Mouse (Mus musculus) hindbrain, embryonic 14.5 days (tissue): ENCODE results near the gene Spin1. TPM values are rescaled to one million over a fixed set of nuclear protein-coding genes. Genes with fewer than 3 reads are reported as not detected.
"Not testable (repeated sequence)": the region's sequence is repeated elsewhere in the genome, so short reads cannot be mapped to it uniquely, and the experiment has no call there.

Experiments
- ATAC-seq: fragments of 200-750 bp; cut with Nextera tagmentation; 2 replicates; pipeline ENCODE4 v1.8.0; 2017; ENCODE audit warnings: moderate number of reproducible peaks, mild to moderate bottlenecking, moderate TSS enrichment, moderate library complexity; ENCODE audit not compliant: low FRiP score
- DNase-seq: peaks from one replicate; pipeline ENCODE4 v3.0.0-alpha.2; 2015; ENCODE audit warnings: low spot score
- H3K27ac ChIP-seq: fragments of 300-500 bp; sonication (generic); 2 replicates; pipeline ENCODE4 v1.5.1; 2014; ENCODE audit warnings: mild to moderate bottlenecking, moderate library complexity
- H3K27me3 ChIP-seq: fragments of 300-500 bp; sonication (generic); 2 replicates; pipeline ENCODE4 v1.6.1; 2014; ENCODE audit warnings: mild to moderate bottlenecking, low read length, mixed read lengths; ENCODE audit not compliant: control insufficient read depth, insufficient read depth
- H3K36me3 ChIP-seq: fragments of 300-500 bp; sonication (generic); replicated peaks from 2 replicates; pipeline ENCODE4 v1.6.1; 2014; ENCODE audit not compliant: control insufficient read depth, insufficient read depth
- H3K4me1 ChIP-seq: fragments of 300-500 bp; sonication (generic); replicated peaks from 2 replicates; pipeline ENCODE4 v1.6.1; 2014; ENCODE audit warnings: antibody characterized with exemption, low read length, mixed read lengths; ENCODE audit not compliant: control insufficient read depth, insufficient read depth
- H3K4me2 ChIP-seq: fragments of 300-500 bp; sonication (generic); replicated peaks from 2 replicates; pipeline ENCODE4 v1.6.1; 2014; ENCODE audit warnings: mild to moderate bottlenecking, moderate library complexity
- H3K4me3 ChIP-seq: fragments of 300-500 bp; sonication (generic); replicated peaks from 2 replicates; pipeline ENCODE4 v1.5.1; 2014; ENCODE audit warnings: mild to moderate bottlenecking, low read length
- H3K9ac ChIP-seq: fragments of 300-500 bp; sonication (generic); 2 replicates; pipeline ENCODE4 v1.6.1; 2014
- H3K9me3 ChIP-seq: fragments of 300-500 bp; sonication (generic); 2 replicates; pipeline ENCODE4 v1.6.1; 2016; ENCODE audit warnings: low read length; ENCODE audit not compliant: control insufficient read depth
- WGBS: fragments of 180-500 bp; shearing (Covaris S2); extraction: QIAGEN DNeasy Blood & Tissue Kit; methylation state at CpG from one replicate; pipeline ENCODE4 v1.1.7; 2014; 5-methylcytosine and 5-hydroxymethylcytosine counted together
- polyA plus RNA-seq: library from polyadenylated mRNA; unstranded; fragments of >200 nt; fragmentation: Nextera tagmentation; extraction: Ambion mirVana; gene quantifications from 2 replicates; pipeline ENCODE4 v1.2.1, GENCODE M21; 2014

The Spin1 gene
- polyA plus RNA-seq, 1 experiment from 2014 or later, result 172 TPM

- no peak overlapping the region for H3K4me2 ChIP-seq
- H3K4me3 ChIP-seq, result no peak overlapping the region
- H3K27me3 ChIP-seq, result no peaks in the 10 kb centered on the region
- ATAC-seq (no peak), DNase-seq (no peak)
- no peak overlapping the region for H3K9ac ChIP-seq
- H3K36me3 ChIP-seq, result no peaks in the 10 kb centered on the region
- no peaks in the 10 kb centered on the region for H3K9me3 ChIP-seq
- H3K4me1 ChIP-seq, result no peaks in the 10 kb centered on the region
- WGBS, result 79% methylated on average over 6 of the region's 6 CpGs
- no peak overlapping the region for H3K27ac ChIP-seq
These were observed 26.5 kb upstream of the Spin1 start for GRCm38 (mm10) chr13:51074081-51074680.

GRCm38 (mm10) chr13:51076191-51076590 lies 24.5 kb upstream of the Spin1 start:
- H3K4me1 ChIP-seq, H3K4me2 ChIP-seq, H3K9ac ChIP-seq, H3K27ac ChIP-seq, ATAC-seq, DNase-seq, H3K9me3 ChIP-seq, H3K4me3 ChIP-seq, H3K27me3 ChIP-seq, H3K36me3 ChIP-seq: not testable (repeated sequence)
- WGBS, result 96% methylated on average over 14 of the region's 14 CpGs

- ATAC-seq, H3K9me3 ChIP-seq, H3K4me3 ChIP-seq, H3K36me3 ChIP-seq, H3K27ac ChIP-seq, H3K4me1 ChIP-seq, DNase-seq, H3K9ac ChIP-seq, H3K4me2 ChIP-seq, H3K27me3 ChIP-seq: not testable (repeated sequence)
- 70% methylated on average over 1 of the region's 1 CpGs for WGBS
These were observed 22.1 kb upstream of the Spin1 start for GRCm38 (mm10) chr13:51078586-51078985.

- Histone ChIP-seq H3K27me3 (no peaks in the 10 kb centered on the region), H3K9me3 (no peaks in the 10 kb centered on the region), H3K4me1 (no peaks in the 10 kb centered on the region), H3K27ac (no peak overlapping the region), H3K4me3 (no peak overlapping the region), H3K36me3 (no peaks in the 10 kb centered on the region), H3K9ac (no peak overlapping the region), H3K4me2 (no peak overlapping the region)
- WGBS, result 86% methylated on average over 2 of the region's 2 CpGs
- DNase-seq, result no peak
- no peak for ATAC-seq
These were observed 19.9 kb upstream of the Spin1 start for GRCm38 (mm10) chr13:51080801-51081200.

- DNase-seq, result no peak
- Histone ChIP-seq H3K4me1 (no peaks in the 10 kb centered on the region), H3K9me3 (no peaks in the 10 kb centered on the region), H3K4me3 (no peak overlapping the region), H3K27me3 (no peaks in the 10 kb centered on the region), H3K36me3 (no peaks in the 10 kb centered on the region), H3K4me2 (no peak overlapping the region), H3K9ac (no peak overlapping the region), H3K27ac (no peak overlapping the region)
- no peak for ATAC-seq
These were observed 16.4 kb upstream of the Spin1 start for GRCm38 (mm10) chr13:51084241-51084640.

- no peak overlapping the region for H3K27ac ChIP-seq
- H3K4me3 ChIP-seq, result no peak overlapping the region
- H3K9ac ChIP-seq, result no peak overlapping the region
- H3K36me3 ChIP-seq, result no peaks in the 10 kb centered on the region
- no peaks in the 10 kb centered on the region for H3K9me3 ChIP-seq
- DNase-seq, result no peak
- 94% methylated on average over 11 of the region's 11 CpGs for whole genome bisulfite sequencing
- no peak overlapping the region for H3K4me2 ChIP-seq
- no peaks in the 10 kb centered on the region for H3K27me3 ChIP-seq
- ATAC-seq, result no peak
- H3K4me1 ChIP-seq, result no peaks in the 10 kb centered on the region
These were observed 14.7 kb upstream of the Spin1 start for GRCm38 (mm10) chr13:51085941-51086340.

- Histone ChIP-seq H3K36me3 (no peaks in the 10 kb centered on the region), H3K27ac (no peak overlapping the region), H3K9ac (no peak overlapping the region), H3K4me2 (no peak overlapping the region), H3K4me1 (no peaks in the 10 kb centered on the region), H3K9me3 (no peaks in the 10 kb centered on the region), H3K27me3 (no peaks in the 10 kb centered on the region), H3K4me3 (no peak overlapping the region)
- ATAC-seq (no peak), DNase-seq (no peak)
- WGBS, result 94% methylated on average over 4 of the region's 4 CpGs
These were observed 13.4 kb upstream of the Spin1 start for GRCm38 (mm10) chr13:51087253-51087652.

GRCm38 (mm10) chr13:51088207-51088606 lies 12.5 kb upstream of the Spin1 start:
- no peaks in the 10 kb centered on the region for H3K4me1 ChIP-seq
- no peak overlapping the region for H3K4me2 ChIP-seq
- H3K9ac ChIP-seq, result no peak overlapping the region
- no peaks in the 10 kb centered on the region for H3K27me3 ChIP-seq
- H3K9me3 ChIP-seq, result no peaks in the 10 kb centered on the region
- no peaks in the 10 kb centered on the region for H3K36me3 ChIP-seq
- 88% methylated on average over 4 of the region's 4 CpGs for WGBS
- H3K4me3 ChIP-seq, result no peak overlapping the region
- H3K27ac ChIP-seq, result no peak overlapping the region
- no peak for ATAC-seq
- no peak for DNase-seq

GRCm38 (mm10) chr13:51089058-51089457 lies 11.6 kb upstream of the Spin1 start:
- Histone ChIP-seq H3K4me1 (no peaks in the 10 kb centered on the region), H3K4me3 (no peak overlapping the region), H3K9me3 (no peaks in the 10 kb centered on the region), H3K36me3 (no peaks in the 10 kb centered on the region), H3K27ac (no peak overlapping the region), H3K27me3 (no peaks in the 10 kb centered on the region), H3K4me2 (no peak overlapping the region), H3K9ac (no peak overlapping the region)
- no peak for ATAC-seq
- no peak for DNase-seq
- WGBS, result 86% methylated on average over 4 of the region's 4 CpGs

- H3K9ac ChIP-seq, result no peak overlapping the region
- H3K27ac ChIP-seq, result no peak overlapping the region
- DNase-seq, result no peak
- H3K4me2 ChIP-seq, result no peak overlapping the region
- H3K4me1 ChIP-seq, result no peaks in the 10 kb centered on the region
- H3K27me3 ChIP-seq, result no peaks in the 10 kb centered on the region
- WGBS, result 81% methylated on average over 5 of the region's 5 CpGs
- no peak for ATAC-seq
- no peak overlapping the region for H3K4me3 ChIP-seq
- no peaks in the 10 kb centered on the region for H3K36me3 ChIP-seq
- no peaks in the 10 kb centered on the region for H3K9me3 ChIP-seq
These were observed 10.5 kb upstream of the Spin1 start for GRCm38 (mm10) chr13:51090105-51090661.
